Mouse (Mus musculus): ENCODE measurements at regions not wholly inside any gene's neighbourhood (a gene's known extent, or its start where the extent isn't known, plus 50 kb on each side); places are given as distances from the start of the nearest gene placed in this dataset.
A peak's percentile ranks its signal among the peaks of the same experiment; 100 is the strongest.

DNA sequence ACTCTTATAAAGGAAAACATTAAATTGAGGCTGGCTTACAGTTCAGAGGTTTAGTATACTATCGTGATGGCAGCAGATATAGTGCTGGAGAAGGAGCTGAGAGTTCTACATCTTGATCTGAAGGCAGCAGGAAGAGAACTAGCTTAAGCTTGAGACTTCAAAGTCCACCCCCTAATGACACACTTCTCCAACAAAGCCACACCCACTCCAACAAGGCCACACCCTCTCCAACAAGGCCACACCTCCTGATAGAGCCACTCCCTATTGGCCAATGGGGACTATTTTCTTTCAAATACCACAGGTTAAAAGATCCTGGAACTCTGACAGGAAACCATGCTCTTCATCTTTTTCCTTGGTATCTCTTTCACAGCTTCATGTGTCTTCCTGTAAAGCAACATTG lies 134.0 kb upstream of the Smlr1 start:
- no peak overlapping the region for H3K4me3 ChIP-seq (ENCODE audit: insufficient read depth, poor library complexity, severe bottlenecking)
- H3K36me3 ChIP-seq (ENCODE audit: control insufficient read depth, insufficient read depth), result no peaks in the 10 kb centered on the region
- H3K27me3 ChIP-seq (ENCODE audit: control insufficient read depth, insufficient read depth, insufficient read length), result no peaks in the 10 kb centered on the region
- TF ChIP-seq MAX (IDR thresholded peaks at IDR 0.05), result no peak
- TF ChIP-seq MYOG (IDR thresholded peaks at IDR 0.05; ENCODE audit: control insufficient read depth, extremely low read depth, insufficient read length), result no peak
- no peak for TF ChIP-seq USF1 (IDR thresholded peaks at IDR 0.05; ENCODE audit: low read depth)
- TF ChIP-seq FOSL1 (IDR thresholded peaks at IDR 0.05; ENCODE audit: insufficient read depth, low read length, poor library complexity, severe bottlenecking), result no peak
- TF ChIP-seq MYOD1 (IDR thresholded peaks at IDR 0.05; ENCODE audit: control insufficient read depth, insufficient read length, low read depth), result no peak
- no peak for TF ChIP-seq CEBPB (IDR thresholded peaks at IDR 0.05; ENCODE audit: low read depth)
- no peak for TF ChIP-seq CTCF (IDR thresholded peaks at IDR 0.05; ENCODE audit: control insufficient read depth, insufficient read depth, insufficient read length)
- no peaks in the 10 kb centered on the region for H3K79me2 ChIP-seq (ENCODE audit: control insufficient read depth, insufficient read depth)
- no peak overlapping the region for H3ac ChIP-seq (ENCODE audit: control insufficient read depth, insufficient read length, low read depth)
- no peaks in the 10 kb centered on the region for H3K79me3 ChIP-seq (ENCODE audit: low read depth)

DNA sequence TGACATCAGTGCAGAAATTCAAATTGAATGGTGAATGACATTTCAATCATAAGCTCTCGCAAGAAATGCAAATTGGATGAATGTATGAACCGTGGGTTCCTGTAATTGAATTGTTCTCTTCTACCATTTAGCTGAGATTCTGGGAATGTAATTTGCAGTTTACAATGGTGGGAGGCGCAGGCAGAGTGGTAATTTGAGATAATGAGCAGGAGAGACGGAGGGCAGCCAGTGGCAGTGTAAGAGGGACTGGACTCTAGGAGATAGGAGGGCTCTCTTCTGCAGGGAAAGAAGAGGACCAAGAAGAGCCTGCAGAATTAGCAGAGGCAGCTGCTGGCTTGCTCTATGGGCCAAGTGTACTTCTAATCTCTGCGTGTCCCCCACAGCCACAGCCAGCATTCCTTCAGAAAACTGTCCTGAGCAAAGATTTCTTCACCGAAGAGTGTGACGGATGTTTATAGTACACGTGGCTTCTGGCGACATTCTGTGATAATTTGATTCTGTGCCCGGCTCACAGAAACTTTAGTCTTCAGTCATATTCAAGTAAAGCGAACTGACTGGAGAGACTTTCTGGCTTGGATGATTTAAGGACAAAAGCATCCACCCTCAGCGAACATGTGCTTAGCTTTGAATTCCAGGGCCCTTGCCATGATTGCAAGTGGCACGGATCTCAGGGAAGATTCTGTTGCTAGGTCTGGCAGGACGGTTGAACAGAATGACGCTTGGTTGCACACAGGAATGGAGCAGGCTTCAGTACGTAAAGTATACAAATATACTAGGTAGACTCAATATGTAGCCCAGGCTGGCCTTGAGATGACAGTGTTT lies 116.9 kb upstream of the Smlr1 start:
- Histone ChIP-seq H3K79me2 (ENCODE audit: control insufficient read depth, insufficient read depth) (no peaks in the 10 kb centered on the region), H3K79me3 (ENCODE audit: low read depth) (no peaks in the 10 kb centered on the region), H3K4me3 (ENCODE audit: insufficient read depth, poor library complexity, severe bottlenecking) (no peak overlapping the region), H3K36me3 (ENCODE audit: control insufficient read depth, insufficient read depth) (no peaks in the 10 kb centered on the region), H3ac (ENCODE audit: control insufficient read depth, insufficient read length, low read depth) (no peak overlapping the region), H3K27me3 (ENCODE audit: control insufficient read depth, insufficient read depth, insufficient read length) (no peaks in the 10 kb centered on the region)
- TF ChIP-seq MYOD1 (IDR thresholded peaks at IDR 0.05; ENCODE audit: control insufficient read depth, insufficient read length, low read depth), result no peak
- TF ChIP-seq FOSL1 (IDR thresholded peaks at IDR 0.05; ENCODE audit: insufficient read depth, low read length, poor library complexity, severe bottlenecking), result no peak
- no peak for TF ChIP-seq CTCF (IDR thresholded peaks at IDR 0.05; ENCODE audit: control insufficient read depth, insufficient read depth, insufficient read length)
- TF ChIP-seq USF1 (IDR thresholded peaks at IDR 0.05; ENCODE audit: low read depth), result no peak
- no peak for TF ChIP-seq MYOG (IDR thresholded peaks at IDR 0.05; ENCODE audit: control insufficient read depth, extremely low read depth, insufficient read length)
- TF ChIP-seq CEBPB (IDR thresholded peaks at IDR 0.05; ENCODE audit: low read depth), result no peak
- TF ChIP-seq MAX (IDR thresholded peaks at IDR 0.05), result no peak

DNA sequence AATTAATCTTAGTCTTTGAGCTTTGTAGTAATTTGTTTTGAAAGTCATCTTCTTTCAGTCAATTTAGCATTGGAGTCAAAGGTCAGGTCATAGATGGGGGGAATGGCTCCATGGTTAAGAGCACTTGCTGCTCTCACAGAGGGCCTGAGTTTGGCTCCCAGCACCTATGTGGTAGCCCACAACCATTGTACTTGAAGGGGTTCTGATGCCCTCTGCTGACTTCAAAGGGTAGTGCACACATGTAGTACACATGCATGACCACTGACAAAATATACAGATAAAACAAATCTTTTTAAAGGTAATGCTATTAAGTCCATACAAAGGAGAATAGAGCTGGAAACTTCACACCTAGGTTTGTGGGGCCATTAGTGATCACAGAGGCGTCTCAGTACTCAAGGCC lies 111.7 kb upstream of the Smlr1 start:
- TF ChIP-seq MYOG (IDR thresholded peaks at IDR 0.05; ENCODE audit: control insufficient read depth, extremely low read depth, insufficient read length), result no peak
- no peak for TF ChIP-seq USF1 (IDR thresholded peaks at IDR 0.05; ENCODE audit: low read depth)
- TF ChIP-seq MYOD1 (IDR thresholded peaks at IDR 0.05; ENCODE audit: control insufficient read depth, insufficient read length, low read depth), result no peak
- no peak for TF ChIP-seq CTCF (IDR thresholded peaks at IDR 0.05; ENCODE audit: control insufficient read depth, insufficient read depth, insufficient read length)
- TF ChIP-seq CEBPB (IDR thresholded peaks at IDR 0.05; ENCODE audit: low read depth), result no peak
- H3ac ChIP-seq (ENCODE audit: control insufficient read depth, insufficient read length, low read depth), result no peak overlapping the region
- H3K27me3 ChIP-seq (ENCODE audit: control insufficient read depth, insufficient read depth, insufficient read length), result no peaks in the 10 kb centered on the region
- H3K36me3 ChIP-seq (ENCODE audit: control insufficient read depth, insufficient read depth), result no peaks in the 10 kb centered on the region
- no peaks in the 10 kb centered on the region for H3K79me3 ChIP-seq (ENCODE audit: low read depth)
- H3K4me3 ChIP-seq (ENCODE audit: insufficient read depth, poor library complexity, severe bottlenecking), result no peak overlapping the region
- no peaks in the 10 kb centered on the region for H3K79me2 ChIP-seq (ENCODE audit: control insufficient read depth, insufficient read depth)

DNA sequence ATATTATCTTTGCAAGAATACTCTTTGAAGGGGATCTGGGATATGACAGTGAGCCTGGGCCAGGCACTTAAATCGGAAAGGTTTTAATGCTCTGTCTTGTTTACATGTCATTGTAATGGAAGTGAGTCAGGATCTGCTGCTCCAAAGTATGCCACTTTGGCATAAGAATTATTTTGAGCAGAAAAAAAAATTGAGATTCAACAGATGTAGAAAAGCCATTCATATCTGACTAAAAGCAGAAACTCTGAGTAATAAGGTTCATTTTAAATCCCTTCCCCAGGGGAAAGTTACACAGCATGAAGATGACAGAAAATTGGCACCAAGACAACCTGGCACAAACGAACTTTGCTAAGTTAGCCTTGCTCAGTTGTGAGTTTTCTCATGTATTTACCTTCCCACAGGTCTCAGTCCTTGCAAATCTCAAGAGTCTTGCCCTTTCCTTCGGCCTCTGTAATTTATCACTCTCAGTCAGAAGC lies 107.5 kb upstream of the Smlr1 start:
- Histone ChIP-seq H3K79me2 (ENCODE audit: control insufficient read depth, insufficient read depth) (no peaks in the 10 kb centered on the region), H3K4me3 (ENCODE audit: insufficient read depth, poor library complexity, severe bottlenecking) (no peak overlapping the region), H3K27me3 (ENCODE audit: control insufficient read depth, insufficient read depth, insufficient read length) (no peaks in the 10 kb centered on the region), H3K36me3 (ENCODE audit: control insufficient read depth, insufficient read depth) (no peaks in the 10 kb centered on the region), H3K79me3 (ENCODE audit: low read depth) (no peaks in the 10 kb centered on the region), H3ac (ENCODE audit: control insufficient read depth, insufficient read length, low read depth) (no peak overlapping the region)
- TF ChIP-seq FOSL1 (IDR thresholded peaks at IDR 0.05; ENCODE audit: insufficient read depth, low read length, poor library complexity, severe bottlenecking) (peak; percentile 23), MYOD1 (IDR thresholded peaks at IDR 0.05; ENCODE audit: control insufficient read depth, insufficient read length, low read depth) (no peak), CTCF (IDR thresholded peaks at IDR 0.05; ENCODE audit: control insufficient read depth, insufficient read depth, insufficient read length) (no peak)

DNA sequence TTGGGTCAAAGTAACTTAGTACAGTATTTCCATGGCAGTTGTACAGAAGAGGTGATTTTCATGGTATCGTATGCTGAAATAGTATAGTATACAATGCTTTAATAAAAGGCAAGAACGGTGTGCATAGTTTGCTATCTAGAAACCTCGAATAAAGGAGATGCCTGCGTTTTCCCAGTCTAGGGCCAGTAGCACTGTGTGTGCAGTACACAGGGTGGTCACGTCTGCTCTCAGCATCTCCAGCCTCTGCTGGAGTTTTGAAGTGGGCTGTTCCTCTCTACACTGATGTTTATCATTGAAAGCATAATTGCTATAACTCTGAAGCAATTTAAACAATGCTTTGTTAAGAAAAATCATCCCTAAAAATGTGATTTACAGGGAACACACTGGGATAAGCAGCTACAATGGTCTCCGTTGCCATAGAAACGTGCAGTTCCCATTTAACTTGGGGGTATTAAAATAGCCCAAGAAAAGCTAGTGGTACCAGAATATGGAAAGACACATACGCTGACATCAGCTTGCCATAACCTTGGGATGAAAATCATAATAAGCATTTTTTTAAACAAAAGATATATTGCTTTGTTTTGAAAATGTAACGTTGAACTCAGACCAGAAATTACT lies 106.1 kb upstream of the Smlr1 start:
- no peak for TF ChIP-seq CTCF (IDR thresholded peaks at IDR 0.05; ENCODE audit: control insufficient read depth, insufficient read depth, insufficient read length)
- no peak for TF ChIP-seq MAX (IDR thresholded peaks at IDR 0.05)
- TF ChIP-seq USF1 (IDR thresholded peaks at IDR 0.05; ENCODE audit: low read depth), result no peak
- H3ac ChIP-seq (ENCODE audit: control insufficient read depth, insufficient read length, low read depth), result no peak overlapping the region
- H3K79me2 ChIP-seq (ENCODE audit: control insufficient read depth, insufficient read depth), result no peaks in the 10 kb centered on the region
- H3K27me3 ChIP-seq (ENCODE audit: control insufficient read depth, insufficient read depth, insufficient read length), result no peaks in the 10 kb centered on the region
- no peak overlapping the region for H3K4me3 ChIP-seq (ENCODE audit: insufficient read depth, poor library complexity, severe bottlenecking)
- H3K36me3 ChIP-seq (ENCODE audit: control insufficient read depth, insufficient read depth), result no peaks in the 10 kb centered on the region
- H3K79me3 ChIP-seq (ENCODE audit: low read depth), result no peaks in the 10 kb centered on the region
